Mouse (Mus musculus) spleen, adult 12 weeks (tissue): ENCODE data around the gene Sv2b.
"Not testable (repeated sequence)": the region's sequence is repeated elsewhere in the genome, so short reads cannot be mapped to it uniquely, and the experiment has no call there.

Experiments
- DNase-seq: peaks from one replicate; pipeline ENCODE4 v3.0.0; 2022; ENCODE audit warnings: low spot score

The Sv2b gene

GRCm38 (mm10) chr7:75209221-75209641 lies 99.8 kb downstream of the Sv2b start:
- no peak for DNase-seq

- no peak for DNase-seq
These were observed 101.0 kb downstream of the Sv2b start for GRCm38 (mm10) chr7:75207965-75208644.

GRCm38 (mm10) chr7:75206671-75207070 lies 102.4 kb downstream of the Sv2b start:
- DNase-seq = no peak

GRCm38 (mm10) chr7:75205386-75205785 lies 103.7 kb downstream of the Sv2b start:
- DNase-seq = no peak

GRCm38 (mm10) chr7:75194919-75195230 lies 114.2 kb downstream of the Sv2b start:
- DNase-seq = not testable (repeated sequence)

- no peak for DNase-seq
These were observed 114.7 kb downstream of the Sv2b start for GRCm38 (mm10) chr7:75194158-75194918.

- no peak for DNase-seq
These were observed 118.9 kb downstream of the Sv2b start for GRCm38 (mm10) chr7:75190192-75190591.

GRCm38 (mm10) chr7:75175042-75175441 lies 134.0 kb downstream of the Sv2b start:
- no peak for DNase-seq

- no peak for DNase-seq
These were observed 141.6 kb downstream of the Sv2b start for GRCm38 (mm10) chr7:75167481-75167880.

- no peak for DNase-seq
These were observed 161.9 kb downstream of the Sv2b start for GRCm38 (mm10) chr7:75147174-75147573.

GRCm38 (mm10) chr7:75142800-75143199 lies 166.3 kb downstream of the Sv2b start:
- no peak for DNase-seq

- no peak for DNase-seq
These were observed 167.0 kb downstream of the Sv2b start for GRCm38 (mm10) chr7:75141919-75142700.

GRCm38 (mm10) chr7:75139306-75139705 lies 169.8 kb downstream of the Sv2b start:
- no peak for DNase-seq

- no peak for DNase-seq
These were observed 174.1 kb downstream of the Sv2b start for GRCm38 (mm10) chr7:75134710-75135617.

- DNase-seq = no peak
These were observed 181.0 kb downstream of the Sv2b start for GRCm38 (mm10) chr7:75128036-75128435.

- DNase-seq = no peak
These were observed 185.0 kb downstream of the Sv2b start for GRCm38 (mm10) chr7:75124067-75124466.

GRCm38 (mm10) chr7:75118022-75118673 lies 190.9 kb downstream of the Sv2b start:
- no peak for DNase-seq

- DNase-seq = no peak
These were observed 198.4 kb downstream of the Sv2b start for GRCm38 (mm10) chr7:75110689-75111088.

GRCm38 (mm10) chr7:75107441-75107840 lies 201.6 kb downstream of the Sv2b start:
- DNase-seq = no peak

- no peak for DNase-seq
These were observed 205.2 kb downstream of the Sv2b start for GRCm38 (mm10) chr7:75103900-75104299.
